Mouse (Mus musculus): ENCODE results near the gene Abhd16b.

DNA sequence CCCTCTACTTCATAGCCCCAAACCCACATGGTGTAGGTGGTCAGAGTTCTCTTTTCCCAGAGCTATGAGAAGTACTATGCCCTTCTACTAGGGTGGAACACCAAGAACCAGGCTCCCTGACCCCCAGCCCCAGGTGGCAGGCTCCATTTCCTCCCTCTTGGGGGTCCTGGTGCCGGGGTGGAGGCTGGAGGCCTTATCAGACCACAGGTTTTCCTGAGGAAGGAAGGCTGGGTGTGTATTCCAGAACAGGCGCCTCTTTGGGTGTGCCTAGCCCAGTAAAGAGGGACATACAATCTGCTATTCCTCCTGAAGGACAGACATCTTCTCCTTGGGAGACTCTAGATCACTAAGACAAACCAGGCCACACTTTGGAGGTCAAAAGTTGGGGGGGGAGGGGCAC, 22.7 kb upstream of the Abhd16b start:
- TF ChIP-seq CTCF (IDR thresholded peaks at IDR 0.05; ENCODE audit: low read depth) (no peak), EP300 (IDR thresholded peaks at IDR 0.05; ENCODE audit: low read depth) (no peak)
